Mouse (Mus musculus): Measurements from ENCODE around the gene Cdk8. TPM values are rescaled to one million over a fixed set of nuclear protein-coding genes. Genes with fewer than 3 reads are reported as not detected.
A peak's percentile ranks its signal among the peaks of the same experiment; 100 is the strongest.

Gene Cdk8
- total and polyA plus RNA-seq, 2 experiments from 2014 or later: 15.4 to 46.3 TPM

GRCm38 (mm10) chr5:146229869-146230650 lies 970 bp upstream of the Cdk8 start:
- no peak for DNase-seq (ENCODE audit: low spot score)
- Histone ChIP-seq H3K4me2 (ENCODE audit: low read depth, low read length, poor library complexity, severe bottlenecking) (peak overlapping the region; percentile 83), H3K27ac (ENCODE audit: low read depth, low read length) (peak overlapping the region; percentile 85; the same call in 1 of the 2 replicates), H3K4me1 (ENCODE audit: insufficient read depth, low read length) (no peaks in the 10 kb centered on the region; the same call in 1 of the 2 replicates), H3K9ac (replicated peaks; ENCODE audit: low read length, poor library complexity, severe bottlenecking) (peak overlapping the region; percentile 70), H3K4me3 (ENCODE audit: low read depth, low read length) (peak overlapping the region; percentile 76), H3K9me3 (ENCODE audit: low read length) (no peaks in the 10 kb centered on the region), H3K36me3 (ENCODE audit: insufficient read depth, low read length) (no peaks in the 10 kb centered on the region), H3K27me3 (ENCODE audit: insufficient read depth, low read length) (no peaks in the 10 kb centered on the region)
- WGBS: 58% methylated on average over 17 of the region's 17 CpGs
- ATAC-seq (ENCODE audit: low FRiP score): peak; percentile 2; the same call in 1 of the 2 replicates
- TF ChIP-seq CTCF (IDR thresholded peaks at IDR 0.05): no peak

- WGBS: under 1% methylated on average over 19 of the region's 19 CpGs
- Histone ChIP-seq H3K27me3 (ENCODE audit: insufficient read depth, low read length) (no peaks in the 10 kb centered on the region), H3K4me2 (ENCODE audit: low read depth, low read length, poor library complexity, severe bottlenecking) (peak overlapping the region; percentile 83), H3K9me3 (ENCODE audit: low read length) (no peaks in the 10 kb centered on the region), H3K36me3 (ENCODE audit: insufficient read depth, low read length) (no peaks in the 10 kb centered on the region), H3K9ac (replicated peaks; ENCODE audit: low read length, poor library complexity, severe bottlenecking) (peak overlapping the region; percentile 70), H3K4me1 (ENCODE audit: insufficient read depth, low read length) (no peaks in the 10 kb centered on the region; the same call in 1 of the 2 replicates), H3K27ac (ENCODE audit: low read depth, low read length) (peak overlapping the region; percentile 85), H3K4me3 (ENCODE audit: low read depth, low read length) (peak overlapping the region; percentile 76)
- ATAC-seq (ENCODE audit: low FRiP score): peak; percentile 8
- no peak for DNase-seq (ENCODE audit: low spot score)
- TF ChIP-seq CTCF (IDR thresholded peaks at IDR 0.05): no peak
These were observed 596 bp downstream of the Cdk8 start for GRCm38 (mm10) chr5:146231655-146231996.

- H3K9ac ChIP-seq (replicated peaks; ENCODE audit: low read length, poor library complexity, severe bottlenecking): peak overlapping the region; percentile 70
- DNase-seq (ENCODE audit: low spot score): no peak
- H3K4me1 ChIP-seq (ENCODE audit: insufficient read depth, low read length): no peaks in the 10 kb centered on the region; the same call in 1 of the 2 replicates
- H3K27ac ChIP-seq (ENCODE audit: low read depth, low read length): 0 out of 2 replicates have a peak overlapping the region, but pooled peaks have one; percentile 85
- no peak for TF ChIP-seq CTCF (IDR thresholded peaks at IDR 0.05)
- ATAC-seq (ENCODE audit: low FRiP score): no peak
- peak overlapping the region; percentile 83 for H3K4me2 ChIP-seq (ENCODE audit: low read depth, low read length, poor library complexity, severe bottlenecking)
- no peaks in the 10 kb centered on the region for H3K9me3 ChIP-seq (ENCODE audit: low read length)
- peak overlapping the region; percentile 76 for H3K4me3 ChIP-seq (ENCODE audit: low read depth, low read length)
- no peaks in the 10 kb centered on the region for H3K36me3 ChIP-seq (ENCODE audit: insufficient read depth, low read length)
- no peaks in the 10 kb centered on the region for H3K27me3 ChIP-seq (ENCODE audit: insufficient read depth, low read length)
- 28% methylated on average over 6 of the region's 6 CpGs for WGBS
These were observed 1.1 kb downstream of the Cdk8 start for GRCm38 (mm10) chr5:146232056-146232675.

- Histone ChIP-seq H3K9me3 (ENCODE audit: low read length) (no peaks in the 10 kb centered on the region), H3K4me2 (ENCODE audit: low read depth, low read length, poor library complexity, severe bottlenecking) (peak overlapping the region; percentile 83), H3K4me1 (ENCODE audit: insufficient read depth, low read length) (no peaks in the 10 kb centered on the region; the same call in 1 of the 2 replicates), H3K27me3 (ENCODE audit: insufficient read depth, low read length) (no peaks in the 10 kb centered on the region), H3K9ac (replicated peaks; ENCODE audit: low read length, poor library complexity, severe bottlenecking) (no peak overlapping the region), H3K27ac (ENCODE audit: low read depth, low read length) (no peak overlapping the region), H3K4me3 (ENCODE audit: low read depth, low read length) (peak overlapping the region; percentile 76), H3K36me3 (ENCODE audit: insufficient read depth, low read length) (no peaks in the 10 kb centered on the region)
- no peak for ATAC-seq (ENCODE audit: low FRiP score)
- 55% methylated on average over 11 of the region's 11 CpGs for WGBS
- TF ChIP-seq CTCF (IDR thresholded peaks at IDR 0.05): no peak
- no peak for DNase-seq (ENCODE audit: low spot score)
These were observed 1.8 kb downstream of the Cdk8 start for GRCm38 (mm10) chr5:146232816-146233215.

- Histone ChIP-seq H3K27ac (ENCODE audit: low read depth, low read length) (no peak overlapping the region), H3K9ac (replicated peaks; ENCODE audit: low read length, poor library complexity, severe bottlenecking) (no peak overlapping the region), H3K4me3 (ENCODE audit: low read depth, low read length) (no peak overlapping the region), H3K9me3 (ENCODE audit: low read length) (no peaks in the 10 kb centered on the region), H3K4me2 (ENCODE audit: low read depth, low read length, poor library complexity, severe bottlenecking) (no peak overlapping the region), H3K4me1 (ENCODE audit: insufficient read depth, low read length) (no peaks in the 10 kb centered on the region; the same call in 1 of the 2 replicates), H3K36me3 (ENCODE audit: insufficient read depth, low read length) (peaks cover 5% of the 10 kb centered on the region; the same call in 1 of the 2 replicates), H3K27me3 (ENCODE audit: insufficient read depth, low read length) (no peaks in the 10 kb centered on the region)
- ATAC-seq (ENCODE audit: low FRiP score) (no peak), DNase-seq (ENCODE audit: low spot score) (no peak)
- TF ChIP-seq CTCF (IDR thresholded peaks at IDR 0.05): no peak
- WGBS: 89% methylated on average over 1 of the region's 1 CpGs
These were observed 3.3 kb downstream of the Cdk8 start for GRCm38 (mm10) chr5:146234336-146234735.

GRCm38 (mm10) chr5:146238274-146238673 lies 7.2 kb downstream of the Cdk8 start:
- Histone ChIP-seq H3K27me3 (ENCODE audit: insufficient read depth, low read length) (no peaks in the 10 kb centered on the region), H3K9ac (replicated peaks; ENCODE audit: low read length, poor library complexity, severe bottlenecking) (no peak overlapping the region), H3K27ac (ENCODE audit: low read depth, low read length) (no peak overlapping the region), H3K9me3 (ENCODE audit: low read length) (no peaks in the 10 kb centered on the region), H3K4me1 (ENCODE audit: insufficient read depth, low read length) (no peaks in the 10 kb centered on the region; the same call in 1 of the 2 replicates), H3K36me3 (ENCODE audit: insufficient read depth, low read length) (peaks cover 5% of the 10 kb centered on the region; the same call in 1 of the 2 replicates), H3K4me3 (ENCODE audit: low read depth, low read length) (no peak overlapping the region), H3K4me2 (ENCODE audit: low read depth, low read length, poor library complexity, severe bottlenecking) (no peak overlapping the region)
- TF ChIP-seq CTCF (IDR thresholded peaks at IDR 0.05): no peak
- DNase-seq (ENCODE audit: low spot score): no peak
- WGBS: 84% methylated on average over 10 of the region's 10 CpGs
- ATAC-seq (ENCODE audit: low FRiP score): no peak
